Mouse (Mus musculus): ENCODE measurements around the gene Wipi2. TPM values are rescaled to one million over a fixed set of nuclear protein-coding genes. Genes with fewer than 3 reads are reported as not detected.

Gene Wipi2
- polyA plus RNA-seq, 2 experiments = 20.5 to 28.3 TPM

GRCm38 (mm10) chr5:142697742-142698141 lies 70.2 kb downstream of the Wipi2 start:
- ATAC-seq (ENCODE audit: insufficient read depth) (no peak), DNase-seq (ENCODE audit: low read depth in 3 of 3, low spot score in 3 of 3) (no peak)
- Histone ChIP-seq H3K4me3 (ENCODE audit: insufficient read depth in 1 of 2, low read depth in 2 of 2, low read length in 2 of 2) (no peak overlapping the region), H3K4me2 (ENCODE audit: low read depth) (no peak overlapping the region), H3K9me3 (ENCODE audit: control insufficient read depth, low read length) (no peaks in the 10 kb centered on the region), H3K27ac (no peak overlapping the region), H3K4me1 (replicated peaks; ENCODE audit: control insufficient read depth in 2 of 2, insufficient read depth in 2 of 2, low read length in 1 of 2) (no peaks in the 10 kb centered on the region), H3K36me3 (replicated peaks; ENCODE audit: control insufficient read depth, insufficient read depth, low read depth) (no peaks in the 10 kb centered on the region), H3K9ac (replicated peaks) (no peak overlapping the region), H3K27me3 (ENCODE audit: control insufficient read depth, insufficient read depth, low read length) (peaks cover 26% of the 10 kb centered on the region)
- no peak for TF ChIP-seq EP300 (IDR thresholded peaks at IDR 0.05; ENCODE audit: low read depth)
- TF ChIP-seq CTCF (IDR thresholded peaks at IDR 0.05; ENCODE audit: low read depth) = no peak
- 32% methylated on average over 2 of the region's 2 CpGs for WGBS (ENCODE audit: insufficient replicate concordance)

GRCm38 (mm10) chr5:142700842-142701589 lies 73.5 kb downstream of the Wipi2 start:
- WGBS (ENCODE audit: insufficient replicate concordance) = 10% methylated on average over 15 of the region's 15 CpGs
- DNase-seq (ENCODE audit: low read depth in 3 of 3, low spot score in 3 of 3) = no peak
- Histone ChIP-seq H3K4me1 (replicated peaks; ENCODE audit: control insufficient read depth in 2 of 2, insufficient read depth in 2 of 2, low read length in 1 of 2) (no peaks in the 10 kb centered on the region), H3K9me3 (ENCODE audit: control insufficient read depth, low read length) (no peaks in the 10 kb centered on the region), H3K4me2 (ENCODE audit: low read depth) (no peak overlapping the region), H3K27me3 (ENCODE audit: control insufficient read depth, insufficient read depth, low read length) (peaks cover 39% of the 10 kb centered on the region), H3K9ac (replicated peaks) (no peak overlapping the region), H3K27ac (no peak overlapping the region), H3K4me3 (ENCODE audit: insufficient read depth in 1 of 2, low read depth in 2 of 2, low read length in 2 of 2) (no peak overlapping the region), H3K36me3 (replicated peaks; ENCODE audit: control insufficient read depth, insufficient read depth, low read depth) (no peaks in the 10 kb centered on the region)
- TF ChIP-seq EP300 (IDR thresholded peaks at IDR 0.05; ENCODE audit: low read depth) = no peak
- TF ChIP-seq CTCF (IDR thresholded peaks at IDR 0.05; ENCODE audit: low read depth) = no peak
- peak; percentile 19; the same call in 1 of the 2 replicates for ATAC-seq (ENCODE audit: insufficient read depth)

- 2% methylated on average over 55 of the region's 72 CpGs for WGBS (ENCODE audit: insufficient replicate concordance)
- H3K9me3 ChIP-seq (ENCODE audit: control insufficient read depth, low read length) = no peaks in the 10 kb centered on the region
- H3K4me3 ChIP-seq (ENCODE audit: insufficient read depth in 1 of 2, low read depth in 2 of 2, low read length in 2 of 2) = peak overlapping the region; percentile 12 to 48; a peak in 3 of 4 replicates
- no peak overlapping the region for H3K27ac ChIP-seq
- H3K4me2 ChIP-seq (ENCODE audit: low read depth) = peak overlapping the region; percentile 69
- H3K27me3 ChIP-seq (ENCODE audit: control insufficient read depth, insufficient read depth, low read length) = peaks cover 39% of the 10 kb centered on the region
- no peaks in the 10 kb centered on the region for H3K4me1 ChIP-seq (replicated peaks; ENCODE audit: control insufficient read depth in 2 of 2, insufficient read depth in 2 of 2, low read length in 1 of 2)
- ATAC-seq (ENCODE audit: insufficient read depth) (peak; percentile 70), DNase-seq (ENCODE audit: low read depth in 3 of 3, low spot score in 3 of 3) (no peak)
- H3K9ac ChIP-seq (replicated peaks) = no peak overlapping the region
- no peak for TF ChIP-seq EP300 (IDR thresholded peaks at IDR 0.05; ENCODE audit: low read depth)
- no peak for TF ChIP-seq CTCF (IDR thresholded peaks at IDR 0.05; ENCODE audit: low read depth)
- no peaks in the 10 kb centered on the region for H3K36me3 ChIP-seq (replicated peaks; ENCODE audit: control insufficient read depth, insufficient read depth, low read depth)
Observed at GRCm38 (mm10) chr5:142701651-142702510, 74.4 kb downstream of the Wipi2 start.

GRCm38 (mm10) chr5:142702511-142703138 lies 75.1 kb downstream of the Wipi2 start:
- Histone ChIP-seq H3K4me1 (replicated peaks; ENCODE audit: control insufficient read depth in 2 of 2, insufficient read depth in 2 of 2, low read length in 1 of 2) (no peaks in the 10 kb centered on the region), H3K9ac (replicated peaks) (no peak overlapping the region), H3K9me3 (ENCODE audit: control insufficient read depth, low read length) (no peaks in the 10 kb centered on the region), H3K4me2 (ENCODE audit: low read depth) (peak overlapping the region; percentile 69), H3K27ac (no peak overlapping the region), H3K36me3 (replicated peaks; ENCODE audit: control insufficient read depth, insufficient read depth, low read depth) (no peaks in the 10 kb centered on the region), H3K4me3 (ENCODE audit: insufficient read depth in 1 of 2, low read depth in 2 of 2, low read length in 2 of 2) (peak overlapping the region; percentile 12 to 48; a peak in 3 of 4 replicates), H3K27me3 (ENCODE audit: control insufficient read depth, insufficient read depth, low read length) (peaks cover 39% of the 10 kb centered on the region)
- TF ChIP-seq CTCF (IDR thresholded peaks at IDR 0.05; ENCODE audit: low read depth) = no peak
- no peak for TF ChIP-seq EP300 (IDR thresholded peaks at IDR 0.05; ENCODE audit: low read depth)
- DNase-seq (ENCODE audit: low read depth in 3 of 3, low spot score in 3 of 3) (no peak), ATAC-seq (ENCODE audit: insufficient read depth) (no peak)
- WGBS (ENCODE audit: insufficient replicate concordance) = 25% methylated on average over 18 of the region's 18 CpGs
